Mouse (Mus musculus) embryo, embryonic 11 days (tissue): ENCODE measurements at regions not wholly inside any gene's neighbourhood (a gene's known extent, or its start where the extent isn't known, plus 50 kb on each side); places are given as distances from the start of the nearest gene placed in this dataset.

Experiments
- DNase-seq: peaks from one replicate; pipeline ENCODE4 v3.0.0-alpha.2; 2015

GRCm38 (mm10) chr9:74342176-74342575 lies 232.0 kb downstream of the Wdr72 start:
- DNase-seq = no peak

- no peak for DNase-seq
Observed at GRCm38 (mm10) chr9:74345027-74345426, 234.9 kb downstream of the Wdr72 start.

- peak; percentile 51 for DNase-seq
Observed at GRCm38 (mm10) chr9:74348776-74349175, 238.6 kb downstream of the Wdr72 start.

GRCm38 (mm10) chr9:74365930-74366438 lies 255.8 kb downstream of the Wdr72 start:
- peak; percentile 4 for DNase-seq

- no peak for DNase-seq
Observed at GRCm38 (mm10) chr9:74376191-74376590, 266.0 kb downstream of the Wdr72 start.

DNA sequence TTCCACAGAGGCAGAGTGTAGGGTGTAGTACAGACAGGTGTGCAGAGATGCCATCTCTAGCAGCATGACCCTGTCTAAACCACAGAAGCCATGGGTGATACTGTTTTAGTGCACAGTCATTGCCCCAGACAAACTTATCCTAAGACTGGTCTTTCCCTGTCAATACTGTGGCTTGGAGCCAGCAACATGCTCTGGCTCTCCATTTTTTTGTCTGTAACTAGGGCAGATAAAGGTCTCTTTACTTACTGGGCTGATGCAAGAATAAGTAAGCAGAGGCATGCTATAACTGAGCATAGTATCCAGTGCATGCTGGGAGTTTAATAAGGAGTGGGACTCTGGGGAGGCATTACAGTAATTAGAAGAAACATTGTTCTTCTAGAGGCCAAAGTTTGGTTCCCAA lies 267.0 kb downstream of the Wdr72 start:
- no peak for DNase-seq

DNA sequence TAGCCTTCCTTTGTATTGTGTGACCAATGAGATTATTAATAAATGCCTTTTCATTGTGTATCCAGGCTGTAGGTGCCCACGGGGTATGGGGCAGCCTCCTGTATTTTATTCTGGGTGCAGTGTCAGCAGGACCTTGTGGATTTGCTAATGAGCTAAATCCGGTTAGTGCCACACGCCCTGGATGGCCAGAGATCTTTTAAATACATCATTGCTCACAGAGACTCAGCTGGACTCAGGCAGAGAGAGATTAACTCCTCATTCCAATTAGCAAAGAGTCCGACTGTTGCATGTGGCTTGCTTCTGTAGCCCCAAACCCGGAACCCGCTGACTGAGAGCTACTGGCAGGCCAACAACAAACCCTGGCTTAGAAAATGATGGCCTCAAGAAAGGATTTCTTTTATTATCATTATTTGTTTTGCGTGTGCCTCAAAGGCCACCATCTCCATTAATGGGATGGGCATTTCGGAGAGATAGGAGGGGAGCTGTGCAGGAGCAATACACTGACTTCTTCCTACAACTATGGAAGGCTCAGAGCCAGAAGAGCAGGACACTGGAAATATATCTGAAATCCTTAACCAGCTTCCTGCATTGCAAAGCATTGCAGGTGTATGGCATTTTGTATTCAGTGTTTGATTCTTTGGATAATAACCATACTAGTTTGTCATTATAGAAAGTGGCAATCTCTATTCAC lies 274.2 kb downstream of the Wdr72 start:
- DNase-seq = peak; percentile 7

DNA sequence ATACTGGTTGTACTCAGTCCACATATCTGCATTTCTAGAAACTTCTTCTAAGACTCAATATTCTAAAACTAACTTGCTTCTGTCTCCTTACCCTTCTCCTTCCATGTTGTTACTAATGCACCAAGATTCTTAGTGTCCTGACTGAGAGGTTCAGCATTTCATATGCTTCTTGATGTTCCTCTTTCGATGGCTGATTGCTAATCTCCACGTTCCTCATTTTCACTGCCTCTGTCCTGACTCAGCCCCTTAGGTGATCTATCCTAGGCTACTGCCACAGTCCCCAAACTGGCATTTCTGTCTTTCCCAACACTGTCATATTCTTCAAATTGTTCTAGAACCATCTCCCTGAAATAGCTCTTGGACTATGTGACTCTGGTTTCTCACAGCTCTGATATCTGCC lies 315.4 kb downstream of the Wdr72 start:
- DNase-seq = no peak

DNA sequence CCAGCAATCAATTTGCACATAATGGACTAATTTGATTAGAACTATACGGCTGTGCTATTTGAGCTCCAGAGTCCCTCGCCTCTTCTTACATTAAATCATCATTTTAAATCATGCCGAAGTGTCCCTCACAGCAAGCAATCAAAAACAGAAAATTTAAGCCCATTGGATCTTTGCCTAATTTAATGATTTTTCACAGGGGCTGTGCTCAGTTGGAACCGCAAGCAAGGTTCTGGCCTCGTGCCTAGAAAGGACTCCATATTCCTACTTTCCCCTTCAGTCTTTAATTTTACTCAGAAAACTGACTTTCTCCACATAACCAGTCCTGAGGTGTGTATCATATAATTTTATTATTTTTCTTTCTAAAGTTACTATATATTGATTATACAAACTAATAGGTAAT lies 339.8 kb downstream of the Wdr72 start:
- no peak for DNase-seq

DNA sequence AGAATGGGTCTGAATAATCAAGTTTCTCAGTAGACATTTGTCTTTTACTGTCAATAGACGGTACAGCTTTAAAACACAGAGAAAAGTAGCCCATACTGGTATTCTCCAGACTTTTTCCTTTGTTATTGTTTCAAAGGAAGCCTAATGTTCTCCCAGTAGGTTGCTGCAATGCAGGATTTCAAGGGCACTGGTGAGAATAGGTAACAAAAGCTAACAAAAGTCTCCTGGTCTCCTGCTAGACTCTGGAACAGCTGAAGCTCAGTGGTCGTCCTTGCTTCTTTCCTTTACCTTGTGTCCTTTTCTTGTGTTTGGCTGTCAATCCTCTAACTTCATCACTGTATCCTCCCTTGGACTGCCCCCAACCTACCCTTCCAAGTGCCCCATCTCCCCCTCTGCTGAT lies 350.9 kb downstream of the Wdr72 start:
- DNase-seq = no peak

DNA sequence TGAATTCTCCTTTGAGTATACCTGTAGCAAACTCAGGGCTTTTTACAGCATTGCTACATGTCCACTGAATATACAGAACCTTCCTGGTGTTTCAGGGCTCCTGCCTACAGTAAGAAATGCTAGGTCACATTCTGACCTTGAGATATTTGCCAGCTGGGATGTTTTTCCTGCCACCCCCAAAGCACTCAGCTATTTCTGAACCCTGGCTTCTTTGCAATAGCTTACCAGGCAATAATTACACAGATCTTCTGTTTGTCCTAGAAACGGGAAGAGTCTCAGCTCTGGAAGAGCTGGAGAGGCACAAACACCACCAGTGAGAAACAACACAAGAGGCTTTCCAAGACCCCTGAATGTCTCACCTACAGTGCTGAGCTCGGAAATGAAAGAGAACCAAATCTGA lies 366.7 kb downstream of the Wdr72 start:
- no peak for DNase-seq

- peak; percentile 7 for DNase-seq
Observed at GRCm38 (mm10) chr9:74479273-74479672, 369.1 kb downstream of the Wdr72 start.

- DNase-seq = no peak
Observed at GRCm38 (mm10) chr9:74513887-74514286, 347.8 kb upstream of the Onecut1 start.

DNA sequence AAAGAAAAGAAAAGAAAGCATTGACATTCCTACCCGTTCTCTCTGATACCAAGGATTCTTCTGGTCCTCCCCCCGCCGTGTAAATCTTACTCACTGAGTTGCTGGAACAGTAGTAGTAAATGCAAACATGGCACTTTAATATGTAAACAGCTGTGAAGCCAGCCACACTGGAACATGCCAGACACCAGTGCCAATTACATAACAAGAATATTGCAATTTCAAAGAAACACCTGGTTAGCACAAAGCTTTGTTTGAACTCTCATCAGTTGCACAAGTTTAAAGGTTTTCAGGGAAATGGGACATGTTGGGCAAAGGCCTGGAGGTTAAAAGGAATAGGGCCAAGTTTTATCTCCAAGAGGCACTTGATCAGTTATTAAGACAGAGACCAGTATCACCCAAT lies 333.2 kb upstream of the Onecut1 start:
- DNase-seq = no peak

- DNase-seq = peak; percentile 73
Observed at GRCm38 (mm10) chr9:74530317-74530716, 331.4 kb upstream of the Onecut1 start.

- peak; percentile 7 for DNase-seq
Observed at GRCm38 (mm10) chr9:74530748-74531147, 331.0 kb upstream of the Onecut1 start.

DNA sequence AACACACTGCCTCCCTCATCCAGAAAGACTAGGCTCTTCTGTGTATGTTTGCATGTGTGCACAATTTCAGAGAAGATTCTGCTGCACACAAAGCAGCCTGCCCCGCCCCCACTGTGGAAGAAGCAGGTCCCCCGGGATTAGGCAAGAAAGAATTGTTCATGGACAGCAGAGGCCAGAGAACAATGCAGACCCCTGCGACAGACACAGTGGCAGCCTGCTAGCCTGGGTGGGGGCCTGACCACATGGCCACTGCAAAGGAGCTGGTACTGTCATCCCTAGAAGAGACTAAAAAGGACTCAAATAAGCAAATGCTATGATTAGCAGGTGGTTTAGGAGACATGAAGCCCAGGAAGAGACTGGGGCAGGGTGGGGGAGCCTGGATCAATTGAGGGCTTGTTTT lies 329.7 kb upstream of the Onecut1 start:
- DNase-seq = peak; percentile 69

GRCm38 (mm10) chr9:74534976-74535375 lies 326.7 kb upstream of the Onecut1 start:
- peak; percentile 39 for DNase-seq

- no peak for DNase-seq
Observed at GRCm38 (mm10) chr9:74556116-74556515, 305.6 kb upstream of the Onecut1 start.

GRCm38 (mm10) chr9:74592757-74593156 lies 269.0 kb upstream of the Onecut1 start:
- peak; percentile 1 for DNase-seq

DNA sequence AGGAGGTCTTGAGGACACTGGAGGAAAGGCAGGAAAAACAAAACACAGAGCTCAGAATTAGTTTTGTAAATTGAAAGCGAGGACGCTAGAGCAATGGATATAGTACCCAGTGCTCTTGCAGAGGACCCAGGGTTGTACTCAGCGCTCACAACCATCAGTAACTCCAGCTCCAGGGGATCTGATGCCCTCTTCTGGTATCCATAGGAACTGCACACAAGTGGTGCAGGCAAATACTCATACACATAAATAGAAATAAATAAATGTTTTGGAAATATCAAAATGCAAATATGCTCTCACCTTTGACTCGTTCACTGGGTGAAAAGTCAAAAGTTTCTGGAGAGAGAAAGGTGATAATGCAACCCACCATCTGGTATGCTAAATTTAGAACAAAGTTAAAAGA lies 267.8 kb upstream of the Onecut1 start:
- DNase-seq = no peak

GRCm38 (mm10) chr9:74604415-74604814 lies 257.3 kb upstream of the Onecut1 start:
- DNase-seq = no peak

GRCm38 (mm10) chr9:74621957-74622356 lies 239.8 kb upstream of the Onecut1 start:
- no peak for DNase-seq

GRCm38 (mm10) chr9:74645394-74645793 lies 216.3 kb upstream of the Onecut1 start:
- DNase-seq = no peak

DNA sequence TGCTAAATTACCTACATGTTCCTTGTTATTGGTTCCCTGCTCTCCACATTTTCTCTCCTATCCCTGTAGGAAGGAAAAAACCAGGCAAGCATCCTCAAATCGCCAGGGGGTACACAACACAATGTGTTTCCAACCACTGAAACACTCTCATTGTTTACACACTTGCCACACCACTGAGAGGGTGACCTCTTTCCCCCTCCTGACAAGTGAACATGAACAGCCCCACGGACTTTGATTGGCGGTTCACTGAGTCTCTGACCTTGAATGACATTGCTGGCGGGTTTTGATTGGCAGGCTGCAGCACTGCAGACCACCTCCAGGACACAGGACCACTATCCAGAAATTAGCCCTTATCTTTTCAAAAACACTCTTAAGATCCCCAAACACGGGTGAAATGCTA lies 211.7 kb upstream of the Onecut1 start:
- no peak for DNase-seq
